Mouse (Mus musculus) layer of hippocampus, adult 9-11 months (tissue): ENCODE data around the gene Ankrd31.
"Not testable (repeated sequence)": the region's sequence is repeated elsewhere in the genome, so short reads cannot be mapped to it uniquely, and the experiment has no call there.

Source experiments
- DNase-seq: peaks from one replicate; pipeline ENCODE4 v3.0.0; 2022

The Ankrd31 gene

DNA sequence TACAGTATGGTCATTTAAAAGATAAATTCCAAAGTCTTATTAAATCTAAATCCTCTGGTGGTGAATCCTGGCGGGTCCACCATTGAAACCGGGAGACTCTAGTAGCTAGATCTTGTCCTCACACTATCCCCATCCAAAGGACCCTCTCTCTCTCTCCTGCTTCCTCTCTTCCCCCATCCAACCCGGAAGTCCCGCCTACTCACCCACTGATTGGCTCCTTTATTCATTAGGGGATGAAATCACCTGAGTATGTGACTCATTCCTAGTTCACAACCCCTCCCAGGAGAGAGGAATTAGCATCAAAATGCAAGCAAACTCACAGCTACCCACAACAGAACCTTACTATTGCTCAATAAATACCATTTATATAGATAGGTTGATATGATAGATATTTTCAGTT, 122.7 kb downstream of the Ankrd31 start:
- no peak for DNase-seq

GRCm38 (mm10) chr13:96874071-96874470, 126.0 kb downstream of the Ankrd31 start:
- DNase-seq = no peak

GRCm38 (mm10) chr13:96878220-96879057, 130.4 kb downstream of the Ankrd31 start:
- peak; percentile 48 for DNase-seq

DNA sequence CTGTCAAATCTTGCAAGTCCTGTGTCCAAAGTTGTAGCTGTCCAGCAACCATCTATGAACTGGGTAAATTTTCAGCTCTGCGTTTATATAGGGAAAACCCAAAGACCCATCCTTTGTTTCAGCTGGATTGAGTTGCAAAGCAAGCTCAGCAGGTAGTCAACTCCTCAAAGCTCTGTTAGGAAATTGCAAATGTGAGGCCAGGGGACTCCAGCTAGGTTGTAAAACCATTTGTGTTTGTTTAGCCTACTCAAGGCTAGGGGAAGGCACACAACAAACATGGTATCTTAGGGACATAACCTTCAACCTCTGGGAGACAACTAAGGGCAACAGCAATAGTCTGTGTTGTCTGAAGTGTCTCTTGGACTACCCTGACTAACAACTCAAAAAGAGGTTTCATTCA, 136.5 kb downstream of the Ankrd31 start:
- DNase-seq = no peak

DNA sequence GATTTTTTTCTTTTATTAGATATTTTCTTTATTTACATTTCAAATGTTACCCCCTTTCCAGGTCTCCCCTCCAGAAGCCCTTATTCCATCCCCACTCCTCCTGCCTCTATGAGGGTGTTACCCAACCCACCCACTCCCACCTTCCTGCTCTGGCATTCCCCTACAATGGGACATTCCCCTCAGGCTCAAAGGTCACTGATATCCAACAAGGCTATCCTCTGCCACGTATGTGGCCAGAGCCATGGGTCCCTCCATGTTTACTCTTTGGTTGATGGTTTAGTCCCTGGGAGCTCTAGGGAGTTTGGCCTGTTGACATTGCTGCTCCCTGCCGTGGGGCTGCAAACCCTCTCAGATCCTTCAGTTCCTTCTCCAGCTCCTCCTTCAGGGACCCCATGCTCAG, 141.9 kb downstream of the Ankrd31 start:
- DNase-seq = no peak

DNA sequence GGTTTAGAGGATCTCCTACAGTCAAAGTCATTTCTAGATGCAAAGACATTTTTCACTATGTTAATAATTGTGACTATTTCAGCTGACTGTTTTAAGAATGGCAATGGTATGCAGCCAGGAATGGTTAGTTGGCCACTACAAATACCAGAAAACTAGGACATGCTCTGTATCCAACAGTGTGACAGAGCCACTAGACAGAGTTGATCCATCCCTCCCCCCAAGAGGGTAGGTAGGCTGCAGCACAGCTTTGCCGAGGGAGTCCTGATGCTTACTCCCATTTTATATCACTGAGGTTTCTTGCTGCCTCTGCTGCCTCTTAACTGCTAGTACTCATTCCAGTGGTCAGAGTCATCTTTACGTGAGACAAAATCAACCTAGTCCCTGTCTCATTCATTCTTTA, 147.1 kb downstream of the Ankrd31 start:
- DNase-seq = no peak

DNA sequence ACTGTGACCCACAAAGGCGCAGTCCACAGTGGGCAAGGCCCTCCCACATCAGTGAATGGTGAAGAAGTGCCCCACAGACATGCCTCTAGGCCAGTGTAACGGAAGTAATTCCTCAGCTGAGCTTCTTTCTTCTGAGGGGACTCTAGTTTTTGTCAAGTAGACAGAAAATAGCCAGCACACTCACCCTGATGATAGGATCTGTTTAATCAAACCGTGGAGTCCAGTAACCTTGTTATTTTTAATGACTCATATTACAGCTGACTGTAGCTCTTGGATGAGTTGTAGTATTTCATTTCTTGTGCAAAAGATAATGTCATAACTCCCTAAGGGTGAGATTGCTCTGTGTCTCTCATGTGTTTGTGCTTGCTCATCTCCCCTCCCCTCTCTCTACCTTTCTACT, 158.6 kb downstream of the Ankrd31 start:
- no peak for DNase-seq

- DNase-seq = no peak
Observed at GRCm38 (mm10) chr13:96911202-96911601, 163.1 kb downstream of the Ankrd31 start.

DNA sequence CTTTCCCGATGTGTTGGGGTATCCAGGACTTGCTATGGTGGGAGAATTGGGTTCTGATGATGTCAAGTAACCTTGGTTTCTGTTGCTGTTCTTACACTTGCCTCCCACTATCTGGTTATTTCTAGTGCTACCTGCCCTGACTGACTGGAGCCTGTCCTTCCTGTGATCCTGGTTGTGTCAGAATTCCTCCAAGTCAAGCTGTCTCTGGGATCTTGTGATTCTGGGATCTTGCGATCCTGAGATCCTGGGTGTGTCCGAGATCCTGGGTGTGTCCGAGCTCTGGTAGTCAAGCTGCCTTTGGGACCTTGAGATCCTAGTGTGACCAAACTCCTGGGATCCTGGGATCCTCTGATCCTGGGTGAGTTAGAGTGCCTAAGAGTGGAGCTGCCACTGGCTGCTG, 175.1 kb downstream of the Ankrd31 start:
- DNase-seq = not testable (repeated sequence)

GRCm38 (mm10) chr13:96923999-96924961, 176.2 kb downstream of the Ankrd31 start, which contains the start of gene Gcnt4:
Gene Gcnt4, plus strand, starts transcription at chr13:96924689.
- DNase-seq = peak; percentile 23

DNA sequence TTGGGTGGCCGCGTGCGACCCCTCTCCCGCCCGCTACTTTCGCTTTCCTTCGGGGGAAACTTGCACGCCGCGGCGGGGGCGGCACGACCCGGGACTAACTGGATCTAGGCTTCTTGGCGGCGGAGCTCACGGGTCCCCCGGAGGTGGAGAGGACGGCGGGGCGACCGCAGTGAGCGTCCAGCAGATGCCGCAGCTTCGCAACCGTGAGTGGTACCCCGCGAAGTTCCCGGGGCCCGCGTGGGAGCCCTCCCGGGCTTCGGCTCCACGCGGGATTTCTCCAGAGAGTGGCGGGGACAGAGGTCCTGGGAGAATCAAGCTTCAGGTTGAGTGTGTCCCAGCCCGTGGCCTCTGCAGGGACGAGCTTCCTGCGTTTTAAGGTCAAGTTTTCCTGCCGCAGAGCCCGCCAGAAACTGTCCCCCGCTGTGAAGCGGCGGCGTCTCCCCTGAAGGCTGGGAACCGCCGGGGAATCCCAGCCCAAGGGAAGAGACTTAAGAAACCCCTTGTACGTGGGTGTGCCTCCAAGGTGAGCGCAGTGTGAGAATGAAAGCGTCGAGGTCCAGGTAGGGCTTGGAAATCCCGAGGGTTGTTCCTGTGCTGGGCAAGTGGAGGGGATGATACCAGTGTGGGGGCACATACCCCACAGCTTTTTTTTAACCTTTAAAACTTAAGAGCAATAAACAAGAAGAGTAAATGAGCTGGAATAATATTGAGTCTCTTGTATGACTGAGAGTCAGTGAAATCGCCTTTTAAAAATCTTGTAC, 177.1 kb downstream of the Ankrd31 start:
- no peak for DNase-seq

- DNase-seq = no peak
Observed at GRCm38 (mm10) chr13:96925991-96926725, 178.1 kb downstream of the Ankrd31 start.

GRCm38 (mm10) chr13:96927781-96928180, 179.7 kb downstream of the Ankrd31 start:
- DNase-seq = no peak

DNA sequence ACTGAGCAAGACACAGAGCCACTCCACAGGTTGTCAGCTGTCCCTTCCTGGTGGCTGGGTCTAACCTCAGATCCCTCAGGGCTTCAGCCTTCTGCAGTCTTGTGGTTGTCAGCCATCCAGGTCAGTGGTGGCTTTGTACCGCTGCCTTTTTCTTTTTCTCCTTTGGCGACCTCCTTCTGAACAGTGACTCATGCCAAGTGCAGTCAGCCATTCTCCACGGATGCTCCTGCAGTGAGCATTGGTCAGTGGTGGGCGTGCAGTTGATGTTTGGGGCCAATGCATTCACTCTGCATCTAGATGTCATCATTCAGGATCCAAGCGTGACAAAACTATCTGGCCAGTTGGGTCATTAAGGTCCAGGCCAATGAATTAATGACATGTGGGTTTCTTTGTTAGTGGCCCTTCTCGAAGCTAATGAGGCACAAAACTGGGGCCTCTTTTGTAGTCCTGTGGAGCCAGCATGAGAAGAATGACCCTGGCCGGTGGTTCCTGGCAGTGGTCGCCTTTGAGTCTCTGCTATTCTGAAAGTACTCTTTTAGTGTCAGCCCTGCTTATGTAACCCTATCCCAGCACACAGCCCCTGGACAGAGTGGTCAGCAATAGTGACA, 180.5 kb downstream of the Ankrd31 start:
- peak; percentile 46 for DNase-seq

GRCm38 (mm10) chr13:96932745-96933144, 184.7 kb downstream of the Ankrd31 start:
- peak; percentile 49 for DNase-seq

DNA sequence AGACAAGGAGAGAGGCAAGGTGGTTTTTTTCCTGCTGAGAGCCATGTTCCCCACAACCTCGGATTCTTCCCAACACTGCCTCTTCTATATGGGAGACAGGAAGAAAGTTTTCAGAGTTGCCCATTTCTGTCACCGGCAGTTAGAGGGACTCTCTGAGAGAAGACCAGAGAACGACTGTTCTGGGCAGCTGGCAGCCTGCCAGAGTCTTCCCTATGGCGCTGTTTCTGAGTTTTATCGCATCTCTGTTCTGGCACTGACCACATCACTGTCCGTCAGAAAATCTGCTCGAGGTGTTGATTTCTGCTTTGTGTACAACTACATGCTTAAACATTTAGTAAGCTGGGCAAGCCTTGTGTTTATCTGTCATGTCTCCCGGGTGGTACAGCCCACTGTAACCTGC, 185.3 kb downstream of the Ankrd31 start:
- no peak for DNase-seq

DNA sequence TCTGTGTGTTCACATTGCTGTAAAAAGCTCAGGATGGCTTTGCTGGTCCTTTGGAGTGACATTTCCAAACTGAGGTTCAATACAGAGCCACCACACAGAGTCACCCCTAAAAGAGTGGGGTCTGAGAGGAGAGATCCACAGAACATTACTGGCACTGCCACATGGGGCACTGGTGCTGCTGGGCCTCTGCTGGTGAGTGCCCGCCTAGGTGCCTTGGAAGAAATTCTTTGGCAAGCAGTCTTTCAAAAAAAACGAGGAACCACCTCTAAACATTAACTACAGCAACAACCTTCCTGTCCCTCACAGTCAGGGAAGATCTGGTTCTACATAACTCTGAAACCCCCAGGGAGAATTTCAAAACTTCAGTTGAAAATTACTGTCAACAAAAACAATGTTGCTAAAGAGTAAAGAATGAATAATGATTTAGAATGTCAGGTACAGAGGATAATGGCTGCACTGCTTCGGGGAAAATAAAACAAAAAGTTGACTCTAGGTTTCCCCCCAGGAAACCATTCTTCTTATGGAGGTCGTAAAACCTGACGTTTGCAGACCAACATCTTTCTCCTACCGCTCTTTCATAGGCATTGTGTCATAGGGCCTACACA, 188.2 kb downstream of the Ankrd31 start:
- no peak for DNase-seq

GRCm38 (mm10) chr13:96937059-96937558, 189.0 kb downstream of the Ankrd31 start:
- no peak for DNase-seq

GRCm38 (mm10) chr13:96939680-96940079, 191.6 kb downstream of the Ankrd31 start:
- DNase-seq = peak; percentile 11

- DNase-seq = not testable (repeated sequence)
Observed at GRCm38 (mm10) chr13:96941481-96941880, 193.4 kb downstream of the Ankrd31 start.

DNA sequence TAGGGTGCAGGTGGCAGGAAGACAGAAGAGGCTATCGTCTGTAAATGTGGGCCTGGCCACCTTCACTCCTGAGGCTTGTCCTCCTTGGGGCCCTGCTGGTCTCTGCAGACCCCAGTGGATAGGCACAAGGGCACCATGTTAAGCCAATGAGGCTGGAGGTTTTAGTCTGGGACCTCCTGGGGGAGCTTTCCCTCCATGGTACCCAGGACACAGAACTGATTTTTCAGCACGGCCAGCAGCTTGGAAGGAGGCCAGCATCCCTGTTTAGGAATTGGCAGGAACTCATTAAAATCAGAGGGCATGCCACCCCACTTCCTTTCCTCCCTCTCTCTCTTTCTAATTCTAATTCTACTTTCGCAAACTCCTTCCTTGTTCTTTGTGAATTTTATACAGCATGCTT, 195.5 kb downstream of the Ankrd31 start:
- peak; percentile 32 for DNase-seq
